Mouse (Mus musculus): ENCODE data around the gene Wdr4.

DNA sequence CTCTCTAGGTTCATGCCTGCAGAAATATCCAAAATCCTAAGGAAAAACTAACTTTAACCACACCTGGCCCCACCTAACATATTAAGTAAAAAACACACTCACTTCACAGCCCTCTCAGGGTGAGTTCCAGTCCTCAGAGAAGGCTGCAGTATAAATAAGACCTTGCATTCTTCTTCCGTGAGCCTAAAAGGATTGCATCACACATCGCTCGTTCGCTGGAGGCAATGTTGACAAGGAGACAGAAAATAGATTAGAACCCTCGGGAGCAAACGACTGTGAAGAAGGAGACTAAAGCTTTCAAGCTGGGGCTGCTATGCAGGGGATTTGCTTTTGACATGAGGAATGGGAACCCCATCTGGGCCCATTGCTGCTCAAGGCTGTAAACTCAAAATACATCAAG is 23.8 kb upstream of the Wdr4 start:
- TF ChIP-seq TAL1 (IDR thresholded peaks at IDR 0.05; ENCODE audit: low read length) (no peak), GATA1 (IDR thresholded peaks at IDR 0.05; ENCODE audit: low read length) (no peak)
